Mouse (Mus musculus) bone marrow, adult 2 months (tissue): ENCODE measurements around the gene Cfap300.

Experiments used
- CTCF ChIP-seq: fragments of 200-500 bp; IDR thresholded peaks from 2 replicates; pipeline ENCODE4 v1.5.1; 2011; ENCODE audit warnings: low read length, control low read depth; ENCODE audit not compliant: control insufficient read depth, insufficient read depth
- POLR2A ChIP-seq: fragments of 200-500 bp; IDR thresholded peaks from 2 replicates; pipeline ENCODE4 v1.6.1; 2011; ENCODE audit warnings: low read depth, mild to moderate bottlenecking, control low read depth, low read length, borderline replicate concordance; ENCODE audit not compliant: control insufficient read depth

- TF ChIP-seq POLR2A (no peak), CTCF (no peak)
Measured at GRCm38 (mm10) chr9:8034143-8034542, 8.5 kb downstream of the Cfap300 start.
